Mouse (Mus musculus) myocyte (in vitro differentiated cells): ENCODE results near the gene Chek2.

Experiments used
- CEBPB ChIP-seq: IDR thresholded peaks from 2 replicates; pipeline ENCODE4 v1.6.1; 2011; ENCODE audit warnings: mild to moderate bottlenecking, moderate library complexity; ENCODE audit not compliant: poor library complexity, insufficient read depth, severe bottlenecking
- E2F4 ChIP-seq: IDR thresholded peaks from one replicate; pipeline ENCODE4 v1.6.1; 2011; ENCODE audit warnings: mild to moderate bottlenecking, control low read depth, moderate library complexity; ENCODE audit not compliant: insufficient read depth
- MAX ChIP-seq: IDR thresholded peaks from one replicate; pipeline ENCODE4 v1.6.1; 2011; ENCODE audit warnings: low read depth, mild to moderate bottlenecking, control low read depth
- MYOD1 ChIP-seq, 3 experiments: IDR thresholded peaks; one replicate each; pipeline ENCODE4 v1.6.1; 2011; ENCODE audit warnings: control low read depth in 2 of 3, low read depth in 2 of 3, mild to moderate bottlenecking in 2 of 3, moderate library complexity in 1 of 3; ENCODE audit not compliant: insufficient read length in 2 of 3, control insufficient read depth in 1 of 3
- MYOG ChIP-seq, 3 experiments: IDR thresholded peaks; one replicate each; pipeline ENCODE4 v1.6.1; 2011; ENCODE audit warnings: control low read depth in 2 of 3, low read depth in 2 of 3, mild to moderate bottlenecking in 2 of 3; ENCODE audit not compliant: insufficient read length in 2 of 3, control insufficient read depth in 1 of 3, insufficient read depth in 1 of 3
- POLR2A ChIP-seq: IDR thresholded peaks from one replicate; pipeline ENCODE4 v1.6.1; 2011; ENCODE audit warnings: low read depth, mild to moderate bottlenecking, control low read depth, moderate library complexity; ENCODE audit not compliant: insufficient read length
- POLR2AphosphoS2 ChIP-seq: IDR thresholded peaks from one replicate; pipeline ENCODE4 v1.6.1; 2011; ENCODE audit warnings: low read depth, control low read depth; ENCODE audit not compliant: insufficient read length
- SRF ChIP-seq: IDR thresholded peaks from one replicate; pipeline ENCODE4 v1.6.1; 2011; ENCODE audit warnings: low read depth; ENCODE audit not compliant: control insufficient read depth, insufficient read length
- TCF12 ChIP-seq: IDR thresholded peaks from one replicate; pipeline ENCODE4 v1.6.1; 2011; ENCODE audit warnings: mild to moderate bottlenecking, control low read depth; ENCODE audit not compliant: poor library complexity, insufficient read depth, severe bottlenecking
- TCF3 ChIP-seq: IDR thresholded peaks from one replicate; pipeline ENCODE4 v1.6.1; 2011; ENCODE audit warnings: low read depth, control low read depth; ENCODE audit not compliant: insufficient read length
- USF1 ChIP-seq: IDR thresholded peaks from one replicate; pipeline ENCODE4 v1.6.1; 2011; ENCODE audit warnings: low read depth, mild to moderate bottlenecking, control low read depth, moderate library complexity

GRCm38 (mm10) chr5:110879584-110880374, 40.0 kb downstream of the Chek2 start, which contains the start of gene Ttc28:
- TF ChIP-seq MAX (no peak), MYOD1 (IDR thresholded peaks at IDR 0.05; ENCODE audit: control insufficient read depth in 1 of 3, insufficient read length in 2 of 3, low read depth in 2 of 3) (peak in 1 of 3 experiments; percentile 12), POLR2A (peak; percentile 86), MYOG (IDR thresholded peaks at IDR 0.05; ENCODE audit: control insufficient read depth in 1 of 3, insufficient read depth in 1 of 3, insufficient read length in 2 of 3, low read depth in 2 of 3) (no peak), E2F4 (no peak), TCF12 (no peak), POLR2AphosphoS2 (peak; percentile 70), USF1 (no peak), CEBPB (no peak), SRF (no peak), TCF3 (no peak)
